Mouse (Mus musculus): ENCODE data around the gene Efna1. TPM values are rescaled to one million over a fixed set of nuclear protein-coding genes. Genes with fewer than 3 reads are reported as not detected.

Efna1 gene
- polyA plus RNA-seq, 1 experiment from 2014 or later = 8.9 TPM

GRCm38 (mm10) chr3:89305551-89306325 lies 24.8 kb upstream of the Efna1 start:
- H3K36me3 ChIP-seq (replicated peaks) = no peaks in the 10 kb centered on the region
- H3K27ac ChIP-seq (replicated peaks) = no peak overlapping the region
- no peak overlapping the region for H3K4me3 ChIP-seq (replicated peaks)
- H3K27me3 ChIP-seq = peaks cover 5% of the 10 kb centered on the region; the same call in 1 of the 2 replicates
- no peak overlapping the region for H3K4me2 ChIP-seq
- H3K9ac ChIP-seq = no peak overlapping the region
- H3K9me3 ChIP-seq (replicated peaks) = no peaks in the 10 kb centered on the region
- ATAC-seq (ENCODE audit: insufficient read depth) = peak; percentile 29
- H3K4me1 ChIP-seq (replicated peaks) = peaks cover 4% of the 10 kb centered on the region; the same call in 1 of the 2 replicates
- WGBS (ENCODE audit: insufficient replicate concordance) = 70% methylated on average over 8 of the region's 8 CpGs

DNA sequence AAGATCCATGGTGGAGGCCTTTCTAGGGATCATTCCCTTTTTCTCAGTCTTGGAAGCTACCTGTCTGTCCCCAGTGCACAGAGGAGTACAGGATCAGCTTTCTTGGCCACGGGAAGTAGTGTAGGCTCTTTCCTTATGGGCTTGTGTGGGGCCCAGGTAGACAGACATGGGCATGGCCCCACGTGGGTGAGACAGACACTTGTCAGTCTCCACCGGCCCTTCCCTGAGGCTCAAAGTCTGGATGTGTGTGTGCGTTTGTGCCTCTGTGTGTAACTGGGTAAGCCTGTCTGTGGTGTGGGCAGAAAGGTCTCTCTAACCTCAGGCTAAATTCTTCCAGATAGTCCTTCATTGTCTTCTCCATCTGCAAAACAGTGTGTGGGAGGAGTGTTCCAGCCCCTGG lies 24.2 kb upstream of the Efna1 start:
- Histone ChIP-seq H3K27ac (replicated peaks) (no peak overlapping the region), H3K4me1 (replicated peaks) (peaks cover 4% of the 10 kb centered on the region), H3K27me3 (peaks cover 9% of the 10 kb centered on the region), H3K9me3 (replicated peaks) (no peaks in the 10 kb centered on the region), H3K4me3 (replicated peaks) (no peak overlapping the region), H3K36me3 (replicated peaks) (no peaks in the 10 kb centered on the region), H3K4me2 (no peak overlapping the region), H3K9ac (no peak overlapping the region)
- no peak for ATAC-seq (ENCODE audit: insufficient read depth)
- 48% methylated on average over 4 of the region's 4 CpGs for WGBS (ENCODE audit: insufficient replicate concordance)

DNA sequence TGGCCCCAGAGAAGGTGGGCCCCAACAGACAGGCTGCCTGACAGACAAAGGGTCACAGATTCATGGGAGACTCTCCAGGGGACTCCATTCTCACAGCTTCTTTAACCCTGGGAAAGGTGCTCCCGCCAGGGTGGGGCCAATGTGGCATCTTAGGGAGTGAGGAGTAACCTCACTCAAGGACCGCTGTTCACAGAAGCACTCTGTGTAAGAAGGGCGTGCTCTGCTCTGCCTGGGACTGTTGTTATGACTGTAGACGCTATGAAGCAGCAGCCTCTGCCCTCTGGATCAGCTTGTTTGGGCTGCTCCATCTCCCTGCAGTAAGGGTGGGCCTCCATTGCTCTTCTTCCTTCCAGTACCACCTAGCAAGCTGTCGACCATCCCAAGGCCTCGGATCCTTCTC lies 23.5 kb upstream of the Efna1 start:
- H3K9ac ChIP-seq = no peak overlapping the region

GRCm38 (mm10) chr3:89300514-89300913 lies 19.6 kb upstream of the Efna1 start:
- 51% methylated on average over 2 of the region's 2 CpGs for WGBS (ENCODE audit: insufficient replicate concordance)
- Histone ChIP-seq H3K27me3 (peaks cover 29% of the 10 kb centered on the region), H3K9ac (no peak overlapping the region), H3K9me3 (replicated peaks) (no peaks in the 10 kb centered on the region), H3K4me2 (no peak overlapping the region), H3K4me1 (replicated peaks) (peaks cover 8% of the 10 kb centered on the region), H3K36me3 (replicated peaks) (no peaks in the 10 kb centered on the region), H3K27ac (replicated peaks) (no peak overlapping the region), H3K4me3 (replicated peaks) (no peak overlapping the region)
- ATAC-seq (ENCODE audit: insufficient read depth) = no peak

More for the DNA sequence above, 23.5 kb upstream of the Efna1 start:
- H3K4me1 ChIP-seq (replicated peaks) = peaks cover 5% of the 10 kb centered on the region
- ATAC-seq (ENCODE audit: insufficient read depth) = no peak
- H3K27ac ChIP-seq (replicated peaks) = no peak overlapping the region
- H3K9me3 ChIP-seq (replicated peaks) = no peaks in the 10 kb centered on the region
- H3K4me2 ChIP-seq = no peak overlapping the region
- 56% methylated on average over 6 of the region's 6 CpGs for WGBS (ENCODE audit: insufficient replicate concordance)
- H3K4me3 ChIP-seq (replicated peaks) = no peak overlapping the region
- H3K36me3 ChIP-seq (replicated peaks) = no peaks in the 10 kb centered on the region
- peaks cover 15% of the 10 kb centered on the region for H3K27me3 ChIP-seq

- Histone ChIP-seq H3K27me3 (peaks cover 29% of the 10 kb centered on the region), H3K4me2 (peak overlapping the region; percentile 46), H3K9ac (no peak overlapping the region), H3K27ac (replicated peaks) (no peak overlapping the region), H3K9me3 (replicated peaks) (no peaks in the 10 kb centered on the region), H3K4me3 (replicated peaks) (no peak overlapping the region), H3K4me1 (replicated peaks) (peaks cover 9% of the 10 kb centered on the region), H3K36me3 (replicated peaks) (no peaks in the 10 kb centered on the region)
- no peak for ATAC-seq (ENCODE audit: insufficient read depth)
- WGBS (ENCODE audit: insufficient replicate concordance) = 24% methylated on average over 1 of the region's 1 CpGs
These were observed 19.1 kb upstream of the Efna1 start for GRCm38 (mm10) chr3:89300071-89300470.

GRCm38 (mm10) chr3:89299499-89299898 lies 18.6 kb upstream of the Efna1 start:
- ATAC-seq (ENCODE audit: insufficient read depth) = no peak
- no peaks in the 10 kb centered on the region for H3K9me3 ChIP-seq (replicated peaks)
- no peak overlapping the region for H3K27ac ChIP-seq (replicated peaks)
- H3K4me2 ChIP-seq = peak overlapping the region; percentile 46
- H3K27me3 ChIP-seq = peaks cover 29% of the 10 kb centered on the region
- H3K4me1 ChIP-seq (replicated peaks) = peaks cover 9% of the 10 kb centered on the region
- peak overlapping the region; percentile 9; the same call in 1 of the 2 replicates for H3K9ac ChIP-seq
- peak overlapping the region; percentile 12 for H3K4me3 ChIP-seq (replicated peaks)
- no peaks in the 10 kb centered on the region for H3K36me3 ChIP-seq (replicated peaks)
- WGBS (ENCODE audit: insufficient replicate concordance) = 5% methylated on average over 14 of the region's 14 CpGs

DNA sequence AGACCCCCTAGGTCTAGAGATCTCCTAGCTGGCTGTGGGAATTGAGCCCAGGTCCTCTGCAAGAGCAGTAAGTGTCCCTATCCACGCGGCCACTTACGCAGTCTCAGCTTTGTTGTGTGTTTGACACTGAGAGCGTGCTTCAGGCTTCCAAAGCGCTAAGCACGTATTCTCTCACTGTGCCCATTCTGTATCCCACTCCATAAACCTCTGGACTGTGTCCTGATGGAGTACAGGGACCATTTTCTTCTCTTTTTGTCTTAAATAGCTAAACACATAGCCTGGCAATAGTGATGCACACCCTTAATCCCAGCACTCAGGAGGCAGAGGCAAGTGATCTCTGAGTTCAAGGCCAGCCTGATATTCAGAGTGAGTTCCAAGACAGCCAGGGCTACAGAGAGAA lies 18.0 kb upstream of the Efna1 start:
- H3K4me3 ChIP-seq (replicated peaks) = no peak overlapping the region
- no peak for ATAC-seq (ENCODE audit: insufficient read depth)
- peaks cover 9% of the 10 kb centered on the region for H3K4me1 ChIP-seq (replicated peaks)
- no peaks in the 10 kb centered on the region for H3K9me3 ChIP-seq (replicated peaks)
- peaks cover 29% of the 10 kb centered on the region for H3K27me3 ChIP-seq
- WGBS (ENCODE audit: insufficient replicate concordance) = 80% methylated on average over 6 of the region's 6 CpGs
- H3K27ac ChIP-seq (replicated peaks) = no peak overlapping the region
- H3K9ac ChIP-seq = no peak overlapping the region
- no peak overlapping the region for H3K4me2 ChIP-seq
- H3K36me3 ChIP-seq (replicated peaks) = no peaks in the 10 kb centered on the region

DNA sequence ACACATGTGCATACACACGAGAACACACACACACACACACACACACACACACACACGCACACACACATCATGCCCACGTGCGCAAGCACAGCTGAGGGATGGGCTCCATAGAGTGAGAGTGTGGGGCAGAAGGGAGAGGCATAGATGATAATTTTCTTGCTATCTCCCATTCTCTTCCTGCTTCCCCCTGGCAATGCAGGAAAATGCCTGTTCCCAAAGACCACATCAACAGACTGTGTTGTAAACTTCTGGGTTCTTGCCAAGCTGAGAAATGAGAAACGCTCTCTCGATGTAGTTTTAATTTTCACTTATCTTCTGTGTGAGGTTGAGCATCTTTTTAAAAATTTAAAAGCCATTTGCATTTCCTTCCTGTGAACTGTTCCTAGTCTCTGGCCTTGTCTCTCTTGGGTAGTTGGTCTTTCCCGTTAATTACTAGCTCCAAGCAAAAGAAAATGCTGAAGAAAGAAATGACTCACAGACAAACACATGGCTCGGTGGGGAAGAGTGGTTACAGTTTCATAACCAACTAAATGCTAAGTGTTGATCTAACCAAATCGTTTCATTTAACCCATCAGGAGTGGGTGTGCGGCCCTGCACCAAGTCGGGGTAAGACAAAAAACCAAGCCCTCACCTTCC lies 15.9 kb upstream of the Efna1 start:
- H3K9ac ChIP-seq = no peak overlapping the region
- H3K4me1 ChIP-seq (replicated peaks) = peaks cover 9% of the 10 kb centered on the region
- H3K4me3 ChIP-seq (replicated peaks) = no peak overlapping the region
- WGBS (ENCODE audit: insufficient replicate concordance) = 67% methylated on average over 11 of the region's 11 CpGs
- H3K9me3 ChIP-seq (replicated peaks) = no peaks in the 10 kb centered on the region
- H3K27ac ChIP-seq (replicated peaks) = no peak overlapping the region
- H3K27me3 ChIP-seq = peaks cover 26% of the 10 kb centered on the region
- H3K4me2 ChIP-seq = no peak overlapping the region
- H3K36me3 ChIP-seq (replicated peaks) = no peaks in the 10 kb centered on the region
- no peak for ATAC-seq (ENCODE audit: insufficient read depth)

DNA sequence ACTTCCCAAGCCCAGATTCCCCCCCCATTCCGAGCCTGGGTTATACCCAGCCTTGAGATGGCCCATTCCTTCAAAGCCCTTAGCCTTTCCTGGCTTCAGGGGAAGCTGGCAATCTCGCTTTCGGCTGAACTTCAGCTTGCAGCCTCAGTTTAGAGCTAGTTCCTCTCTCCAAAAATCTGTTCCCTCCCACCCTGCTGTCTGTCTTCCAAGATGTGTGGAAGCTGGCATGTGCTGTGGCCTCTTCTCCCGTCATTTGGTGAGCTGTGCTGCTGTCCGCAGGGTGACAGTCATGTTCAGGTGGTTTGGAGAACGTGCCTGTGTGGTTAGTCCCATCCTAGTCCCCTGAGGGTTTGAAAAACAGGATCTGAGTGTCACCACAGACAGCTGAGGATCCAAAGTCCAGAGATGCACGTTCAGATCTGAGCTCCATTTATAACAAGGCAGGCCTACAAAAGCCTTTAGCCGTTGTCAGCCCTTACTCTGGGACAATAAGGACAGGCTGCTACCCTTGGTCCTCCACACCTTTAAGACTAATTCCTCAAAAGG lies 14.8 kb upstream of the Efna1 start:
- no peak overlapping the region for H3K4me3 ChIP-seq (replicated peaks)
- H3K9ac ChIP-seq = no peak overlapping the region
- H3K27me3 ChIP-seq = peaks cover 24% of the 10 kb centered on the region
- WGBS (ENCODE audit: insufficient replicate concordance) = 42% methylated on average over 8 of the region's 8 CpGs
- H3K4me2 ChIP-seq = no peak overlapping the region
- no peak for ATAC-seq (ENCODE audit: insufficient read depth)
- no peaks in the 10 kb centered on the region for H3K36me3 ChIP-seq (replicated peaks)
- H3K9me3 ChIP-seq (replicated peaks) = no peaks in the 10 kb centered on the region
- H3K4me1 ChIP-seq (replicated peaks) = peaks cover 9% of the 10 kb centered on the region
- H3K27ac ChIP-seq (replicated peaks) = no peak overlapping the region

- Histone ChIP-seq H3K9ac (no peak overlapping the region), H3K4me2 (no peak overlapping the region), H3K36me3 (replicated peaks) (no peaks in the 10 kb centered on the region), H3K4me3 (replicated peaks) (no peak overlapping the region), H3K9me3 (replicated peaks) (no peaks in the 10 kb centered on the region), H3K27ac (replicated peaks) (peak overlapping the region; percentile 64), H3K27me3 (peaks cover 11% of the 10 kb centered on the region), H3K4me1 (replicated peaks) (peaks cover 6% of the 10 kb centered on the region; the same call in 1 of the 2 replicates)
- ATAC-seq (ENCODE audit: insufficient read depth) = no peak; the same call in 1 of the 2 replicates
- 57% methylated on average over 5 of the region's 5 CpGs for WGBS (ENCODE audit: insufficient replicate concordance)
These were observed 13.3 kb upstream of the Efna1 start for GRCm38 (mm10) chr3:89294195-89294594.

DNA sequence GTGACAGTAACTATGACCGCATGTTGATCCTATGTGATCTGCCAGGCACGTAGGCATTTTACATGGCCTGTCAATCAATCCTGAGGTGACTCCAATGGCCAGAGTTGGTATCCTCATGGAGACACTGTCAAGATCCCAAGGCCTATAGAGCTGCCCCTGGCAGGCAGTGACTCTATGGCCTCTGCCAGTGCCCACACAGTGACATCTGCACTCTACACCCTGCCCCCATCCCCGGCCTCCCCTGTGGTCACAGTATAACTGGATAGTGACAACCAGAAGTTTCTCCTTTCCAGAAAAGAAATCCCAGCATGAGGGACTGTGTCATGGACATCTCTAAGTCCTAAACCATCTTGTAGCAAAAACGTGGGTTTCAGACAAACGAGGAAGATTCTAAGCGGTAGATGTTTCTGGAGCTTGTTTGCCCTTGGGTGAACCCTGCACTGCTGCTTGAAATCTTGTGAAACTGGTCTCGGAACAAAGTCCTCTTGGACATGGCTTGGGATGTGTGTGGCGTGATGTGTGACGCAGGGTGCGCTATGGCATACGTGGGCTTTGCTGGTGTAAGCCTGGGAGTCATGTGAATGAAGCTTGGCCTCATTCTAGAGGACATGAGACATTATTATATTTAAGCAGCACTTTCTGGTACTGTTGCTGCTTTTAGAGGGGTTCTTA lies 12.4 kb upstream of the Efna1 start:
- Histone ChIP-seq H3K9ac (no peak overlapping the region), H3K4me3 (replicated peaks) (no peak overlapping the region), H3K4me1 (replicated peaks) (peaks cover 5% of the 10 kb centered on the region; the same call in 1 of the 2 replicates), H3K27ac (replicated peaks) (peak overlapping the region; percentile 64), H3K9me3 (replicated peaks) (no peaks in the 10 kb centered on the region), H3K27me3 (0 out of 2 replicates have a peak, but pooled peaks cover 3% of the 10 kb centered on the region), H3K4me2 (no peak overlapping the region), H3K36me3 (replicated peaks) (no peaks in the 10 kb centered on the region)
- WGBS (ENCODE audit: insufficient replicate concordance) = 64% methylated on average over 11 of the region's 11 CpGs
- ATAC-seq (ENCODE audit: insufficient read depth) = peak; percentile 75
